Mouse (Mus musculus): ENCODE results near the gene Cfap54. TPM values are rescaled to one million over a fixed set of nuclear protein-coding genes. Genes with fewer than 3 reads are reported as not detected.
A peak's percentile ranks its signal among the peaks of the same experiment; 100 is the strongest.

Cfap54 gene
- 3.1 TPM for polyA plus RNA-seq (2021)

DNA sequence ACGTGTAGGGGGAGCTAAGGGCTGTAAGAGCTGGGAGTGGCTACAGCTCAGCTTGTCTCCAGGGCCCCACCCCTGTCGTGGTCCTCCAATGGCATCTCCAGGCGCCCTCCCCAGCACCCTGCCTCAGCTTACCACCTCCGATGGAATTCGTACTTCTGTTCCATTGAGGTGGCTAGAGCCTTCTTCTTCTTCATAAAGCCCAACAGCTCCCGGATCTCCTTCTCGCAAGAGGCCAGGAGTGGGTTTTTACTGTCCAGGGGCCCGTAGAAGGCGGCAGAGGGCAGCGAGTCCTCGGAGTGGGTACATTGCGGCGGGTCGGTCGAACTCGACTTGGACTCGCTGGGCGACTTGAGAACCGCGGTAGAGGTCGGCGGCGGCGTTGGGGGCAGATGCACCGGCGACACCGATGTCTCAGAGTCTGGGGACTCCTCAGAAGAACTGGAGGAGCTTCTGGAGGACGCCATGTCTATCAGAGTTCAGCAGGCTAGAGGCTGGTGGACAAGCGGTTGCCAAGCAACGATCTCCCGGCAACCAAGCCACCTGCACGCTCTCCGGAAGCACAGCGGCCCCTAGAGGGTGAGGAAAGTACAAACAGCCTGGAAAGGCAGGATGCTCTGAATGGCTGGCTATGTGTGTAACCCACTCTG, at the start of gene Cfap54:
Gene Cfap54 (minus strand): TSS at position 486 of the 647 bp plus-strand sequence.
- no peaks in the 10 kb centered on the region for H3K27me3 ChIP-seq
- ChIA-PET POLR2A (interaction anchor here (0.5 to 1.6 kb wide), 2 partner anchors 14 to 80 kb away, joined by 3 to 5 read pairs; partner anchors contain the start of gene Cdk17), CTCF (interaction anchor here (0.6 to 1.7 kb wide), 14 partner anchors 9 to 341 kb away, joined by 3 to 7 read pairs (median 4); no protein-coding TSS in a partner anchor)
- ATAC-seq (peak; percentile 96), DNase-seq (ENCODE audit: low read depth, low spot score) (peak; percentile 49)
- in situ Hi-C loops (cut with MboI; ENCODE audit: low pct_unique_long_range_greater_than_20kb) = no loop called here
- peak; percentile 94 for TF ChIP-seq CTCF (IDR thresholded peaks at IDR 0.05)

DNA sequence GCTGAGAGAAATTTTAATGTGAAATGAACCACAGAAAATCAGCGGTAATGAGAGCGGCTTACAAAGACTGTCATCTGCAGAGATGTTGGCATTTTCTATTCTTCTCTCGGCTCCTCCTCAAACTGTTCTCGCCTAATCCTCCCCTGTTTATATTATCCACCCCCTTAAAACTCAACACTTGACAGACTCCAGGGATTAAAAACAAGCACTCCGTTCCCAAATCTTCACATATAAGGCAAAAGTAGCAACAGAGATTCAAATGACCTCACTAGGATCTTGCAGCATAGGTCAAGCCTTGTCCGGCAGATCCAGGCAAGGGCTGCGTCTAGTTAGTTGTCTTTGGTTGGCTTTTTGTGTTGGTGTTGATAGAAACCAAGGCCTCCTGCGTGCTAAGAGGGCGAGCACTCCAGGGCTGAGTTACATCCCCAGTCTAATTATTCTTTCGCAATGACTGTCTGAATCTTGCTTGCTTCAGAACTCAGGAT, 49.1 kb upstream of the Cfap54 start:
- no peak for DNase-seq (ENCODE audit: low read depth, low spot score)

DNA sequence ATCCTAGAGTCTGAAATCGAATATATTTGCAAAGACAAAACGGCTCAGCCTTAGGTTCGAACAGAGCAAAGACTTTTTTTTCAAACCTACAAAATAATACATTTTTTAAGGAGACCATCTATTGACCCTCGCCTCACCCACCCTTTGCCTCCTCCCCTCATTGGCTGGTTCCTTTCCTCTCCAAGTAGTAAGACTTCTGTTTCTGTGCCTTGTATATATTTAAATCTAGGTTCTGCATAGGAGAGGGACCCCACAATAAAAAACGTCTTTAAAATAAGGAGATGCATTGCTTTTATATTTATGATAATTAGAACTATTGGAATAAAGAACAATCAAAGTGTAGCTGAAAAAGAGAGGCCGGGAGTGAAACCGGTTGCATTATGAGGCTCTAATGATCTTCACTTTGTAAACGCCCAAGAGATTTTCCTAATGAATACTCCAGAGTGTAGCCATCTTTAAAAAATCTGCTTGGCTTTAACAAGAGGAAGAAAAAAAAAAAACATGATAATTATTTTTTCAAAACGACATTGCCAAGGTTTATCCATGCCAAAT, 48.6 kb upstream of the Cfap54 start:
- TF ChIP-seq CTCF (IDR thresholded peaks at IDR 0.05) = no peak
- no peaks in the 10 kb centered on the region for H3K27me3 ChIP-seq
- in situ Hi-C loops (cut with MboI; ENCODE audit: low pct_unique_long_range_greater_than_20kb) = no loop called here
- DNase-seq (ENCODE audit: low read depth, low spot score) = no peak
- no peak for ATAC-seq
- ChIA-PET POLR2A (no interaction called here), CTCF (interaction anchor here (1.2 kb wide), 1 partner anchor 10 kb away, joined by 3 read pairs; no protein-coding TSS in a partner anchor)

More for the DNA sequence above, 49.1 kb upstream of the Cfap54 start:
- ATAC-seq = no peak
- no peaks in the 10 kb centered on the region for H3K27me3 ChIP-seq
- TF ChIP-seq CTCF (IDR thresholded peaks at IDR 0.05) = no peak
- in situ Hi-C loops (cut with MboI; ENCODE audit: low pct_unique_long_range_greater_than_20kb) = no loop called here
- CTCF ChIA-PET = no interaction called here
- POLR2A ChIA-PET = no interaction called here

DNA sequence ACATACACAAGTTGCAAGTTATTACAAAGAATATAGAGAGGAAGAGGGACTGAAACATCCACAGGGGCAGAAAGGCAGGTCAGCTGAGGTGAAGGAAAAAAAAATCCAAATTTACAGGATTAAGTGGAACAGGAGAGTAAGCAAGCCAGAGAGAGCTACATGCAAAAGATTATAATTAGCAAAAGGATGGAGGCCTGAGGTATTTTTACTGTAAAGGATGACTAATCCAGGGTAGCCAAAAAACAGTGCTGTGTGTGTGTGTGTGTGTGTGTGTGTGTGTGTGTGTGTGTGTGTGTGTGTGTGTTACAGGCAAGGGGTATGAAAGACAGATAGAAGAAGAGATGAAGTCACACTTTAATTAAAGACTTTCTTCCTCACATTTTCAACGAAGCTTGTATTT, 47.9 kb upstream of the Cfap54 start:
- no peaks in the 10 kb centered on the region for H3K27me3 ChIP-seq
- in situ Hi-C loops (cut with MboI; ENCODE audit: low pct_unique_long_range_greater_than_20kb) = no loop called here
- DNase-seq (ENCODE audit: low read depth, low spot score) (no peak), ATAC-seq (no peak)
- ChIA-PET POLR2A (interaction anchor here (0.6 kb wide), 1 partner anchor 61 kb away, joined by 3 read pairs; no protein-coding TSS in a partner anchor), CTCF (interaction anchor here (1.2 kb wide), 1 partner anchor 9 kb away, joined by 3 read pairs; no protein-coding TSS in a partner anchor)
- no peak for TF ChIP-seq CTCF (IDR thresholded peaks at IDR 0.05)

DNA sequence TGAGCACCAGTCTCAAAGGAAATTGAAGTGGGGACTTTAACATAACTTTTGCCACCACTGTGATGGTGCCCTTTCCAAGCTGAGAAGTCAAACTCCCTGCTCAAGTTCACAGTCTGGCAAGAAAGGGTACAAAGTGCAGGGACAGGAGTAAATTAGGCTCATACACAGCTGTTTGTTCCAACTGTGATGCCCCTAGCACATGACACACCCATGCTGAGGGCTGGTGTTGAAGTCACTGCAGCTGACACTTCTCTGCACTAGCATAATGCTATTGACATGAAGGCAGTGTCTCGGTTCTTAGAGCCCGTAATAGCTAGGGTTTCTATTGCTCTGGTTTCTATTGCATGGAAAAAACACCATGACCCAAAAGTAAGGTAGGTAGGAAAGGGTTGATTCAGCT, 47.1 kb upstream of the Cfap54 start:
- in situ Hi-C loops (cut with MboI; ENCODE audit: low pct_unique_long_range_greater_than_20kb) = no loop called here
- DNase-seq (ENCODE audit: low read depth, low spot score) (no peak), ATAC-seq (no peak)
- ChIA-PET POLR2A (interaction anchor here (0.6 kb wide), 1 partner anchor 26 kb away, joined by 5 read pairs; no protein-coding TSS in a partner anchor), CTCF (interaction anchor here (1.0 to 1.2 kb wide), 2 partner anchors 9 to 28 kb away, joined by 3 read pairs; no protein-coding TSS in a partner anchor)
- no peaks in the 10 kb centered on the region for H3K27me3 ChIP-seq
- no peak for TF ChIP-seq CTCF (IDR thresholded peaks at IDR 0.05)

DNA sequence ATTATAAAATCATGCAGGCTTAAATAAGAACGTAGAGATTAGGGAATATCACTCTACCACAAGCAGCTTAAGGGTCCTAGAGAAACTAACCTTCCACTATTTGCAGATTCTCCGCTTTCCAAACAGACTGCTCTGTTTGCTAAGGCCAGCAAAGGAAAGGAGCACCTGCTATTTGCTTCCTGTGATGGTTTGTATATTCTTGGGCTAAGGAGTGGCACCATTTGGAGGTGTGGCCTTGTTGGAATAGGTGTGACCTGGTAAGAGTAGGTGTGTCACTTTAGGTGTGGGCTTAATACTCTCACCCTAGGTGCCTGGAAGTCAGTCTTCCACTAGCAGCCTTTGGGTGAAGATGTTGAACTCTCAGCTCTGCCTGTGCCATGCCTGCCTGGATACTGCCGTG, 44.6 kb upstream of the Cfap54 start:
- ChIA-PET CTCF (interaction anchor here (1.2 kb wide), 3 partner anchors 10 to 16 kb away, joined by 3 read pairs; no protein-coding TSS in a partner anchor), POLR2A (no interaction called here)
- TF ChIP-seq CTCF (IDR thresholded peaks at IDR 0.05) = no peak
- H3K27me3 ChIP-seq = no peaks in the 10 kb centered on the region
- in situ Hi-C loops (cut with MboI; ENCODE audit: low pct_unique_long_range_greater_than_20kb) = no loop called here
- ATAC-seq = no peak
- no peak for DNase-seq (ENCODE audit: low read depth, low spot score)

DNA sequence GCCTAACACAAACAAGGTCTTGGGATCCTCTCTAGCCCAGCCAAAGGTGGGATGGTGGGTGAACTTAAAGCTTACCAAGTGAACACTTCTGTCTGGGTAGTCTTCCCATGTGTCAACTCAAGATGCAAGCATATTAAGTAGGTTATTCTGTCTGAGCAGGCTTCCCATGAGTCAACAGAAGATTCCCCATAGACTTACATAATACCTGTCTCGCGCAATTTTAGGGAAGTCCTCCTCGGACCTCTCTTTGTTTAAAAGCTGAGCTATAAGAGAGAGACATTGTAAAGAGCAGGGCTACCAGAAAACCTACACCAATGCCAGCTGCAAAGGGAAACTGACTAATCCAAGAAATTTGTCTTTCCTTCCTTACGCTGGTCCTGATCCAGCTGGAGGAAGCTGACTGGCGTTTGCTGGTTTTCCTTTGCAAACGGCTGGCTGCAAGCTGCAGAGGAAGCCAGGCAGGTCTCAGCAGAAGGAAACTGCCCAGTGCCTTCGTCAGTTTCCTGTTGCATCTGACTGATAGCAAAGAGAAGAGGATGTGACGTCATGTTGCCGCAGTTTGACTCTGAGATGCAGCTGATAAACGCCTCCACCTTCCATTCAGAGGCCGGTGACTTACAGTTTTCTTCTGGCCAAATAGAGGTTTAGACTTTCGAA, 42.7 kb upstream of the Cfap54 start:
- ChIA-PET POLR2A (interaction anchor here (0.7 kb wide), 1 partner anchor 26 kb away, joined by 4 read pairs; no protein-coding TSS in a partner anchor), CTCF (interaction anchor here (0.7 kb wide), 1 partner anchor 11 kb away, joined by 3 read pairs; no protein-coding TSS in a partner anchor)
- DNase-seq (ENCODE audit: low read depth, low spot score) (no peak), ATAC-seq (no peak)
- in situ Hi-C loops (cut with MboI; ENCODE audit: low pct_unique_long_range_greater_than_20kb) = no loop called here
- TF ChIP-seq CTCF (IDR thresholded peaks at IDR 0.05) = no peak
- no peaks in the 10 kb centered on the region for H3K27me3 ChIP-seq

DNA sequence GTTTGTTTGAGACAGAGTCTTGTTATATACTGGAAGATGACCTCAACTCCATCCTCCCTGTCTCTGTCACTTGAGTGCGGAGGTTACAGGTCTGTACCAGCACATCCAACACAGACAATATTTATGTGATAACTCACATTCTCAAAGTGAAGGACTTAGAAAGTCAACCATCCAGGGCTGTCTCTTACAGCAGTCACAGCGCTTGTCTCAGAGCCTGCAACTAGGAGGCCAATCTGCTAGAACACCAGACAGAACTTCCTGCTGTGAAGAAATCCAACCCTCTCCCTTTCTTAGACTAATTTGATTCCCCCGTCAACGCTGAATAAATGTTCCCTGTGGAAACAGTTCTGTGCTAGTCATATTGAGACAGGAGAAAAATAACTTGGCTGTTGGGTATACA, 41.9 kb upstream of the Cfap54 start:
- no peak for DNase-seq (ENCODE audit: low read depth, low spot score)
- ChIA-PET POLR2A (interaction anchor here (0.7 kb wide), 1 partner anchor 25 kb away, joined by 4 read pairs; no protein-coding TSS in a partner anchor), CTCF (no interaction called here)
- H3K27me3 ChIP-seq = no peaks in the 10 kb centered on the region
- in situ Hi-C loops (cut with MboI; ENCODE audit: low pct_unique_long_range_greater_than_20kb) = no loop called here
- no peak for TF ChIP-seq CTCF (IDR thresholded peaks at IDR 0.05)
- ATAC-seq = no peak

DNA sequence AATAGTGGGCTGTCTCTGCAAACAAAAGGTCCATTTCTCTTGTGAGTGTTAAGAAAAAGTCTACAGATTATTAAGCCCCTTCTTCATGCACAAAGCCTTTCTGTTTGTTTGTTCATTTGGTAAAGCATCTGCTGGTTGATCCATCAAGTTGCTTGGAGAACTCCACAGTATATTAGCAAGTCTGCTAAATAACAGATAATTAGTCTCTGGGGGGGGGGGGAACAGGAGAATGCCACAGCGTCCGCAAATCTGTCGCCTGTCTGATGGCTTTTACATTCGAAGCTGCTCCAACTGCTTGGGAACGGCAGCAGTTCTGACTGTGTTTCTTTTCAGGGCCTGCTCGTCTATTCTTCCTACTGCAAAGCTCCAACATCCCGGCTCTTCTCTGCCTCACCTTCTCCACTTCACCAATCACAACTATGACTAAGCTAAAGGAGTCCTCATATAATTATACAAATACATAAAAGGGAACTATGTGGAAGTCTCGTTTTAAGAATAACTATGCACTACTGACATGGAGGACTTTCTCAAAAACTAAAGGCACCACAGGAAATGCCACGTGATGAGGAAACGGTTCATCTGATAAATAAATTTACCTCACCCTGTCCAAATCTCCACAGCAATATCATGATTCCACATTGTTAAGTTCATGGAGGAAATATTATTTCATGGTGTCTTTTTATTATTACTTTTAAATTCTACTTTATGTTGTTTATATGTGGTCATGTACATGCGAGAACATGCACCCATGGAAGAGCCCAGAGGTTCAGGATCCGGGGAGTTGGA, 41.2 kb upstream of the Cfap54 start:
- in situ Hi-C loops (cut with MboI; ENCODE audit: low pct_unique_long_range_greater_than_20kb) = no loop called here
- CTCF ChIA-PET = no interaction called here
- TF ChIP-seq CTCF (IDR thresholded peaks at IDR 0.05) = no peak
- ATAC-seq (no peak), DNase-seq (ENCODE audit: low read depth, low spot score) (no peak)
- POLR2A ChIA-PET = no interaction called here
- H3K27me3 ChIP-seq = no peaks in the 10 kb centered on the region

All from Patski (cell line).